Mouse (Mus musculus): Measurements from ENCODE around the gene Slc15a1.

The Slc15a1 gene

DNA sequence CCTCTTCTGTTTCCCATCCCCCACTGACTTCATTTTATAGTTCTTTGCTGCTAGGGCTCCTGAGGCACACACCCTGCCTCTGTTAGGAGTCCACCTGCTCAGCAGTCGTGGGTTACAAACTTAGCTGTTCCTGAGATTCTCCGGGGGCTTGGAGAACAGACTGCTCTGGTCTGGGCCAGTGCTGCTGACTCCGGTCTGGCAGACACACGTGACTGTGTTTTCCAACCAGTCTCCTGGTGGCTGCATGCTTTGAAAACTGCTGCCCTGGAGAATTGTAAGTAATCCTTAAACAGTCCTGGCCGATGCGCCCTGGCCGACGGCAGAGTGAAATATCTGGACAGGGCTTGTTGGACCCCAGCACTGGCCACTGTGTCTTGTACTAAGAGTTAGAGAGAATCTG lies 12.7 kb downstream of the Slc15a1 start:
- DNase-seq (ENCODE audit: low spot score in 2 of 2) = no peak

DNA sequence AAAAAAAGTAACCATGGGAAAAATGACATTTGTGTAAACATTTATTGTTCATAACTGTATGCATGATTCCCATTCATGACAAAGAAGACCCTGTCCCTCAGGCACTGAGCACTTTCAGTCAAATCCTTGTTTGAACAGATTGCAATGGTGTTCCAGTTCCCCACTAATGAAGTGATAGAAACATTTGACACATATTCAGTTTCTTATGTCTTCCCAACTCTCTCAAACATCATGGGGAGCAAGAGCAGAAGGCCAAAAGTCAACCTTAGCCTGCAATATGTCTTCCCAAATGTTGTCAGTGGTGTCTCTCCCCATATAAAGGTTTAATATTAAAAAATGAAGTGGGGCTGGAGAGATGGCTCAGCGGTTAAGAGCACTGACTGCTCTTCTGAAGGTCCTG lies 19.3 kb downstream of the Slc15a1 start:
- no peak for DNase-seq (ENCODE audit: low spot score in 2 of 2)

DNA sequence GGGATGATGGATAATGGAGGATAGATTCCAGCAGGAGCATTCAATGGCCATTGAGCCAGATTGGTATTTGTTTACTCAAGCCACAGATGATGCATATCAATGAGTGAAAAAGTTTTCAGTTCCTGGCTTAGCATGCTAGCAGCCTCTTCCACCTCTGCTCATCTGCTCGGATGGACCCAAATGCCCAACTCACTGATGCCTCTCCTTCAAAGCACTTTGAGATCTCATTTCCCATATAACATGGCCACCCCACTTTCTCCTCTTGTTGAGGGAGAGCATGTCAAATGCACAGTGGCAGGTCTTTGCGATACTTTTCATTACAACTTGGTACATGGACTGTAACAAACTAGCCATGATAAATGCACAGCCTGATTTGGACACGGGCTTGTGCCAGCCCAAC lies 20.6 kb downstream of the Slc15a1 start:
- no peak for DNase-seq (ENCODE audit: low spot score in 2 of 2)

DNA sequence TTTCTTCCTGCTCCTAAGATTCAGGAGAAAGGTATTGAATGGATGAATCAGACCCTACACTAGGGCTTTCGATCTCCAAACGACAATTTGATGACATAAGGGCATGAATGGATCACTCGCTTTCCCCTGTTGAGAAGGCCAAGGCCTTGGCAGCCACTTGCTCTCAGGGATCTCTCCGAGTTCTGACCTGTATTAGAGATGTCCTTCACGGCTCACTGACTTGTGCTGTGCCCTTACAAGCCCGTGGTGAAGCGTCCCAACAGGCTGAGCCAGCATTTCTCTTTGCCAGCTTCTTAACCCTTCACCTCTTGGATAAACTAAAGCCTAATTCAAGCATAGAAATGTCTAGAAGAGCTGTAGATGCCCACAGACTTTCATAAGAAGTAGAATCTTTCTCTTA lies 22.9 kb downstream of the Slc15a1 start:
- DNase-seq (ENCODE audit: low spot score in 2 of 2) = no peak

DNA sequence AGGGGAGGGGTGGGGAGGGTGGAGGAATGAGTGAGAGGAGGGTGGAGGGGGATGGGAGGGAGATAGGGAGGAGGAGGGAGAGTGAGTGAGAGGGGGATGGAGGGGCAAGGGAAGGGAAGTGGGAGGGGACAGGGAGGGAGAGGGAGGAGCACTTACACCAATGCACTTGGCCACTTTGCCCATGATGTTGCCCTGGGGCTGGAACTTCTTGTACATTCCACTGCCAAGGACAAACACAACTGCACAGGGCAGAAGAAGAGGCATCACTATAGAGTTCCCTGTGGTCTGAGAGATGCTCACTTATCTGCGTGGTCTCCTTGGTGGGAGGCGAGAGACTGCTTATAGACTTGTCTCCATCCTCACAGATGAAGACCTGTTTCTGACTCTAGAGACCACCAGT lies 23.5 kb downstream of the Slc15a1 start:
- no peak for DNase-seq (ENCODE audit: low spot score in 2 of 2)

DNA sequence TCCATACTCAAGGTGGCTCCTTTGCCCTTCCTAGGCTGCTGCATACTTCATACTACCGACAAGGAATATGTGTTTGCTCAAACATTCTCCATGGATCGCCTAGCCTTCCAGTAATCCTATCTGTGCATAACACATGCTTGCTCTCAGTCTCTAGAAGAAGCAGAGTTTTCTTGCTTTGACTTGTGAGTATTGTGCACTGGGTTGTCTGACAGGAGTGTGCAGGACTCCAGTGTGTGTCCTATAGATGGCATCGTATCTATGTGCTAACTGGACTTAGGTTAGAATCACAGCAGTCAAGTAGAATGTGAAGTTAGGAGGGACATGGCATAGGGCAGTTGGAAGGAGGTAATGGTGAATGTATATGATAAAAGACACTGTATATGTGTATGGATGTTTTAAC lies 26.0 kb downstream of the Slc15a1 start:
- DNase-seq (ENCODE audit: low spot score in 2 of 2) = no peak

DNA sequence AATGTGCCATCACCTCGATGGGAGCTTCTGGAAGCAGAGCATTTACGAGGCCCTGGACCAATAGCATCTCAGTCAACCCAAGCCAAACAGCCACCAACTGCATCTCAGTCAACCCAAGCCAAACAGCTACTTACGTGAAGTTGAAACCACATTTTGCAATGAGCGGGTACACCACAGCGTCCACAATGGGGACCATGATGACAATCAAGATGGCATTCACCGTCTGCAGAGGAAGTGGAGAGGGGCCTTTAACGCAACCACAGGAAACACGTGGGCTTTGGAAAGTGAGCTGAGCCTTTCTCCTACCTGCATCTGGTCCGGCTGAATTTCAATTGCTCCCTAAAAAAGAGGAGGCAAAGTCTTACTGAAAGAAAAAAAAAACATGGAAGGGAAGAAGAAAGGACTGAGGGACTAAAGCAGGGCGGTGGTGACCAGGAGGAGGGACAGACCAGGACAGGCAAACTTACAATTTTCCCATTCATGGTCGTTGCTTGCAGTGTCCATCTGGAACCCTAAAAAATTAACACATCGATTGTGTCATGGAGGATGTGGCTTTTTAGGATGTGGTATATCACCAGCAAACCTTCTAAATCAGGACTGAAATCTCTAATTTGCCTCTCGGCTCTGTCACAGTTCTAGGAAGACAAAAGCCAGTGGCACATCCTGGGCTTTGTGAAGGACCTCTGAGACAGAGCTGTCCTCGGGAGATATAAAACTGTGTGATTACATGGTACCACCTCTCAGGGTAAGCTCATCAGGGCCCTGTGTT lies 26.9 kb downstream of the Slc15a1 start:
- DNase-seq (ENCODE audit: low spot score in 2 of 2) = no peak

DNA sequence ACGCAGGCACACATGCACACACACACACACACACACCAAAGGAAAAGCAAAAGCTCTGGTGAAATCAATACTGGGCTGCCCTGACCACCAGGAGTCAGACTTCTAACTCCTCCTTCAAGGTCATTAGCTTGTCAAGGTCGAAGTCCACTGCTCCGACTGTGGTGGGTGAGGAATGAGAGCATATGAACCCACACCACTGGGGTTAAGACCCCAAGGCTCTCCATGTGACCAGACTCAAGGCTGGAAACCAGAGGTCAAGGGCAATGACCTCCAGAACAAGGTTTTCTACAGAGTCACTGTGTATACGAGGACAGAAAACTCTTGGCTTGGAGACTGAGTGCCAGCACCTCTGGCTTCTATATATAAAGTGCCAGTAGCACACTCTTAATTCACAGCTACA lies 31.2 kb downstream of the Slc15a1 start:
- no peak for DNase-seq (ENCODE audit: low spot score in 2 of 2)

DNA sequence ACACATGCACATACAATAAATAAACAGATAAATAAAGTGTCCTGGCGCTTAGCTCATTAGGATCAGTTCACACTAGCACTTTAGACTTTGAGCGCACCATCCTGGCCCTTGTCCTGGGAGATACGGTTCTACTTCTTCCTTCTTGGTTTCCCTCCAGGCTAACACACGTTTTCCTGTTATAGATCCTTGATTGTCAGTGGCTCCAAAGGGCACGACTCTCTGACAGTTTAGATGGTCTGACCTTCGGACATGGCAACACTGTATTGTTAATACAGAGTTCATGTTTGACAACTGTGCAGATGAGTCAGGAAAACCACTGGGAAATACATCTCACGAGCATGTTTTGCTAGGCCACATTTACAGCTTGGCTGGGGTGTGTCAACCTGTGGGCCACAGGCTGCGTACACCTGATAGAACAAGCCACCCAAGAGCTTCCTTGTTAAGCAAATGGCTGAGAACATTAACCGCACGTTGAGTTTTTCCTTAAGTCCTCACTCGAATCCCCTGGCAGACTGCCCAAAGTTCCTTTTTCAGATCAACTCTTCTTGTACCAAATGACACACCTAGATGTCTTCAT lies 33.4 kb downstream of the Slc15a1 start:
- DNase-seq (ENCODE audit: low spot score in 2 of 2) = no peak

DNA sequence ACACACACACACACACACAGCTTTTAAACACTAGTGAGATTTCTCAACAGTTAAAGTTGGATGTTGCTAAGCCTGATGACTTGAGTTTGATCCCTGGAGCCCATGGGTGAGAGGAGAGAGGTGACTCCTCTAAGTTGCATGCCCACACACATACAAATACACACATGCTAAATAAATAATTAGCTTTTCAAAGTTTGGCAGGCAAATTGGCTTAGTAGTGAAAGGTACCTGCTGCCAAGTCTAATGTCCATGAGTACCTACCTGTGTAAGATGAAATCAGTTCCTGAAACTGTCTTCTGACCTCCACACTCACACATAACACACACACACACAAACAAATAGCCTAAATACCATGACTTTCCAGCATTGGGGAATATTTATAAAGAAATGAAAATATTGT lies 35.5 kb downstream of the Slc15a1 start:
- no peak for DNase-seq (ENCODE audit: low spot score in 2 of 2)

DNA sequence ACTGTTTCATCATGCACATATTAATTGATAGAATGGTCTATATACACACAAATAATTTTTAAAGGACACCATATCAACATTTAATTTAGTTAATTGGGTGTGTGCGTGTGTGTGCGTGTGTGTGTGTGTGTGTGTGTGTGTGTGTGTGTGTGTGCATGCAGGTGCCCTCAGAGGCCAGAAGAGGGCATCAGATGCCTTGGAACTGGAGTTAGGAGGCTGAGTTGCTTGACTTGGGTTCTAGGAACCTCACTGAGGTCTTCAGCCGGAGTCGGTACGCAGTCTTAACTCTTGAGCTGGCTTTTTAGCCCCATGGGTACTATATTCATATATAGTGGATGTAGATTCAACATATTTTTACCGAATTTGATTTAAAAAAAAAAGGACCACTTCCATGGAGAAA lies 37.4 kb downstream of the Slc15a1 start:
- DNase-seq (ENCODE audit: low spot score in 2 of 2) = no peak

DNA sequence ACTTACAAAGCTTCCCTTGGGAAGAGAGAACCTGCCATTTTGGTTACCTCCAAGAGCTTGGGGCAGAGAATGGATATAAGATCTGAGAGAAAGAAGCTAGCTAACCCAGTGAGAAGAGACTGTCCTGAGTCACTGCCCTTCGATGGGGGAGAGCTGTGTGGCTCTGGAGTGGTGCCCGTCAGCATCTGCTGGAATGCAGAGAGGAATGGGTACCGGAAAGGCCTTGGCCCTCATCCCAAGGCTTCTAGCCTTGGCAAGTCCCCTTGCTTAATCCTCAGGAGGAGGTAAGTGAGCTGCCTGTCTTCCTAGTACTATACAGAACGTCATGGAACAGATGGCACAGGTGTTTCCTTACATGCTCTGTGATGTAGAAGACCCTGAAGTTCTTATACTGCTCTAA lies 38.6 kb downstream of the Slc15a1 start:
- DNase-seq (ENCODE audit: low spot score in 2 of 2) = no peak

DNA sequence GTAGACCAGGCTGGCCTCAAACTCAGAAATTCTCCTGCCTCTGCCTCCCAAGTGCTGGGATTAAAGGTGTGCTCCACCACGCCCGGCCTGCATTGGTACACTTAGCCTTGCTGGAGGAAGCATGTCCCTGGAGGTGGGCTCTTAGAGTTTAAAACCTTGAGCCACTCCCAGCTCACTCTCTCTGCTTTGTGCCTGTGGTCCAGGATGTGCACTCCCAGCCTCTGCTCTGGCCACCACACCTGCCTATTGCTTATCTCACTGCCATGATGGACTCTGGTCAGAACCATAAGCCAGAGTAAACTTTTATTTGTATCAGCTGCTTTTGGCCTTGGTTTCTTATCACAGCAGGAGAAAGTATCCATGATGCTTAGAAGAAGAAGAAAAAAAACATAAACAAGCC lies 40.7 kb downstream of the Slc15a1 start:
- no peak for DNase-seq (ENCODE audit: low spot score in 2 of 2)

DNA sequence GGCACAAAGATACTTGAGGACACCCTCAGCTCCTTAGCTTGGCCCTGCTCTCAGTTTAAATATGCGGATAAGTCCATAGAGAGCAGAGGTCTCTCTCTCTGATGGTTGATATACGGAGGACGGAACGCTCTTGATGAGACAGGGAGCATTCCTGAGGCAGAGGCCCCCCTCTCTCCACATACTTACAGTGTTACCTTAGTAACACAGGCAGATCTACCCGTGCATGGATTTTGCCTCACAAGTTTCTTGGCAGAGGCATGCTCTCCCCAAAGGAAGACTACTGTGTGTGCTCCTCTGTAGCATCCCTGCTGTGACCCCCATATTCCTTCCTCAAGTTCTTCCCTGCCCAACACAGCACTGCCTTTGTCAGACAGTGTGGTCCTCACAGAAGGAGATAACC lies 42.3 kb downstream of the Slc15a1 start:
- no peak for DNase-seq (ENCODE audit: low spot score in 2 of 2)

DNA sequence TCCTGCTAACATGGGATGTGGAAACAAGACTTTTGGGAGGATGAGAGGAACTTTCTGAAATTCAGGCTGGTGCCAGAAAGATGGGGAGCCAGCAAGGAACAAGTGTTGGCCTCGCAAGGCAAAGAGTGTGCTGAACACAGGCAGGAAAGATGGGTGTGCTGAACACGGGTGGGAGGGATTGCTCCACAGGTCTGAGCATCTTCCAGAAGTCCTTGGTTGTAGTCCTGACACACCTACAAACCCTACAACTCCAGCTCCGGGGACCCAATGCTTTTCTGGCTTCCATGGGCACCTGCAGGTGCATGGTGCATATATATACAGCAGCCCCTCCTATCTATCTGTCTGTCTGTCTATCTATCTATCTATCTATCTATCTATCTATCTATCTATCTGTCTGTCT lies 44.1 kb downstream of the Slc15a1 start:
- DNase-seq (ENCODE audit: low spot score in 2 of 2) = no peak

DNA sequence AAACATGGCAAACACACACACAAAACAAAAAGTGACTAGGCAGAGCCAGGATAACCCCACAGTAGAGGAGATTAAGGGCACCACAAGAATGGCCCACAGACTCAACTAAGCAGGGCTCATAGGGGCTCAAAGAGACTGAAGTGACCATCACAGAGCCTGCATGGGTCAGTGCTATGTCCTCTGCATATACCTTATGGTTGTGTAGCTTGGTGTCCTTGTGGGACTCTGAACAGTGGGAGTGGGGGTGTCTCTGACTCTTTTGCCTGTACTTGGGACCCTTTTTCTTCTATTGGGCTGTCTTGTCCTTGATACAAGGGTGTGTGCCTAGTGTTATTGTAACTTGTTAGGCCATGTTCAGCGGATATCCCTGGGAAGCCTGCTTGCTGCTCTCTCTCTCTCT lies 46.5 kb downstream of the Slc15a1 start:
- no peak for DNase-seq (ENCODE audit: low spot score in 2 of 2)

DNA sequence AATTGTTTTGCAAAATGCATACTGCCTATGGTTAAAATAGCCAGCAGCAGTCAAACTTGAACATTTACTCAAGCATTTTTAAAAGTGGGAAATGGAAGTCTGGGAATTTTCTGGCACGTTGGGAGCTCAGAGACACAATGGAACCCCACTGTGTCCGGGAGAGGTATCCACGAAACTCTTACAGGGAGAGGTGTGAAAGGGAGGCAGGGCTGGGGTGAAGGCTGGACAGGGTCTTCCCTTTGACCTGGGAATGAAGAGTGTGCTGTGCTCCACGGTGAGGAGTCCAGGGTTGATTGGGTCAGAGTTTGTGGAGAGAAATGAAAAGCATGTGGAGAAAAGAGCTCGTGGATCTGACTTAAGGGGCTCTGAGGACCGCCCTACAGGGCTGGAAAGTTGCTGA lies 47.5 kb downstream of the Slc15a1 start:
- no peak for DNase-seq (ENCODE audit: low spot score in 2 of 2)

DNA sequence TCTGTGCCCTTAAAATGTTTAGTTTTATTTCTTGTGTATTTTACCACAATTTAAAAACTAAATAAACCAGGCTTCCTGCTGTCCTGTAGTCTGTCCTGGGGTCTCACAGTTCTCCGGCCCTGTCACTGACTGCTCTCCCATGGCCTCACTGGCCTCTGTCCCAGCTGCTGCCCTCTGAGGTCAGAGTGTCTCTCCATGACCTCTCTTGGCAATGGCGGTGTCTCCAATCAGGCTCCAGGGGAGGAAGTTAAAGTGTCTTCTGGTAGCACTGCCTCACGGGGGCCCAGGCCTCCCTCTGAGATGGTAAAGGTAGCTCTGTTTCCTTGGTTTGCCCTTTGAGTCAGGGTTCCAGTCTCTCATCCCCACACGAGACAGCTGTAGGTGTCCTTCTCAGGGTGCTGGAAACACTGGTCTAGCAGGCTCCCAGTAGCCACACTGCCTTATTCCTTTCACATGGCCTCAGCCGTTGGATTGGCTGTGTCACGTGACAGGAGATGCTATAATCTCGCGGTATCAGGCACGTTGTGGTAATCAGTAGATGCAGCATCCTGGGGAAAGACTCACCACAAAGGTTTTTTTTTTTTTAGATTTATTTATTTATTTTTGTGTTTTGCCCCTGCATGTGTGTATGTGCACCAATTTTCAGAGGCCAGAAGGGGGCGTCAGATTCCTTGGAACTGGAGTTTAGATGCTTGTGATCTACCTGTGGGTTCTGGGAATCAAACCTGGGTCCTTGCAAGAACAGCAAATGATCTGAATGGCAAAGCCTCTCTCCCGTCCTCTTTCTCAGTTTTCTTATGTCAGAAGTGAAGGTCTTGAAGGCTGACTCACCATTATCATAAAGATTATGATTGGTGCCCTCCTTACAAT lies 48.4 kb downstream of the Slc15a1 start:
- DNase-seq (ENCODE audit: low spot score in 2 of 2) = no peak

DNA sequence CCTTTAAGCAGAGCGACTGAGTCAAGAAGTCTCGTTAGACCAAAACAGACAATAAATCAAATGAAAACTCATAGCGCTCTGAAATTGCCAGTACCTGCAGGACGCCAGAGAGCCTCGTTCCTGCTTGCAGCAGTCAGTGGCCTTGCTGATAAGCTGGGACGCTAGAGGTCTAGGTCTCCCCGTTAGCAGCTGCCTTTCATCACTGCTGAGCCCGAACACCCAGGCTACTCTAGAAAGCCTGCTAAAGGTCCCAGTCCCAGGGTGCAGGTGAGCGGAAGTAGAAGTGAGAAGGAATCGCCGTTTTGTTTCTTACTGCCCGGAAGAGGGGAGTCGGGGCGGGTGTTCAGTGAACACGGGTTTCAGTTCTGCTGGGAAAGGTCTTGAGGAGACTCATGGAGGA lies 49.1 kb downstream of the Slc15a1 start:
- no peak for DNase-seq (ENCODE audit: low spot score in 2 of 2)

DNA sequence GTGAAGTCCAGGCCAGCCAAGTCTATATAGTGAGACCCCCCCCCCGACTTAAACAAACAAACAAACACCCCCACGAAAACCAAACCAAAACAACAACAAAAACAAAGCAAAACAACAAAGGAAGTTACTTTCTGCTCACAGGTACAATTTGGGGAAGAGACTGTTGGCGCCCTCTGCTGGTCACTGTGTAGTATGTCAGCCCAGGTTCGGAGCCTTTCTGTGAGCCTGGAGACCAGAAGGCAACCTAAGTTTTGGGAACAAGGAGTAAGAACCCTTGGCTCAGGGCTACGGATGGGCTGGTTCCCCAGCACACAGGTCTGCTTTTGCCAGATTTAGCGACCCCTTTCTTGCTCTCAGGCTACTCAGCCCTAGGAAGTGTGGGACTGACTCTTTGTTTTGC lies 49.5 kb downstream of the Slc15a1 start:
- DNase-seq (ENCODE audit: low spot score in 2 of 2) = peak; percentile 55 to 64

DNA sequence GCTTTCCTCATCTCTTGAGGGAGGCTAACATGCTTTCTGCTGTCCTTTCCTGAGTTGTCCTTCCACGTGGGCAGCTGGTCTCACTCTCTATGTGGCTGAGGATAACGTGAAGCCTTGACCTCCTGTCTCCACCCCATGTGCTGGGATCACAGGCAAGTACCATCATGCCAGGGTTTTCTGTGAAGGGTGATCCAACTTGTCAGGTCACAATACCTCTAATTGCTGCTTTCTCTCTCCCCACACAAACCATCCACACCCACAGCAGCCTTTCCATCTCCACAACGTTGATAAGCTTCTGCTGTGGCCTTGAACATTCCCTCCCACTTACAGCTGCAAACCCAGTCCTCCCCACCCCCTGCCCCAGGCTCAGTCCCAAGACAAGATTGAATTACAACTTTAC lies 51.9 kb downstream of the Slc15a1 start:
- no peak for DNase-seq (ENCODE audit: low spot score in 2 of 2)

DNA sequence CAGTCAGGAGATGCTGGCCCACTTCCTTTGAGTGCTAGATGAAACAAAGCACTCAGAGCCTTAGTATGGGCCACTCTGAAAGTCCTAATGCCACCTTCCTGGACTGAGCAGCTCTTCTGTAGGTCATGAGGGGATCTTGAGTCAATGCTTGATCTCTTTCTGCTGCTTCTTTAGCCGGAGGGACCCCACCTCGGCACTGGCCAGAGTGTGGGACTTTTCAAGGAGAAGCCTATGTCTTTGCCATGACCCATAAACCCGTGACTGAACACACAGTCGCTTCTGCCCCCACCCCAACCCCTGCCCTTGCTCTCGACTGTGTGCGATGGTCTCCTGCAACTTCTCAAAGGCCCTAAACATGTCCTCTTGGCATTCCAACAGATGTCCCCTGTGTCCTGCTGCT lies 52.8 kb downstream of the Slc15a1 start:
- no peak for DNase-seq (ENCODE audit: low spot score in 2 of 2)

DNA sequence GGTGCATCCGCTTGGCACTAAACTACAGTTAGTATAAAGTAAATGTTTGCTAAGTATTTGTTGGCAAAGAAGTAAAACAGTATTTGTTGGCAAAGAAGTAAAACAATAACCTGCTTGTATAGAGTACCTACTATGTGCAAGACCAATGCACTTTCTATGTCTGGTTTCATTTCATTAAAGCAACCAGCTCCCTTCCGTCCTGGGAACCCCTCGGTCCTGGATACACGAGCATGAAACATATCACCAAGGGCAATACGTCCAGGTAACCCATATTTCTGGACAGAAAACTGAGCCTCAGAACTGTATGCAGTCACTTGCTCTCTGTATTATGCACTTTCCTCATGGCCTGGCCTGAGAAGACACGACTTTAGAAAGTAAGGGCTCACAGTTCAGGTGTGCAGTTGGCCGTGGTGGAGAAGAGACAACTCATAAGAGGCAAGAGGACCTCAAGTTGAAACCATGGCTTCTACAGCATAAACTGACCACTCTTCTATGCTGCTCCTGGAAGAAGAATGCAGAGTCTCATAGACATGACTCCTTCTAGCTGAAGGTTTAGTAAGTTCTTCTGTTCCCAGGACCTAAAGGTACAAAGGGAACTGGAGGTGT lies 53.5 kb downstream of the Slc15a1 start:
- DNase-seq (ENCODE audit: low spot score in 2 of 2) = no peak
